Mouse (Mus musculus) right cerebral cortex, adult 2 months (tissue): ENCODE measurements around the gene Trpm8.

Experiments used
- DNase-seq, 2 experiments: peaks; one replicate each; pipeline ENCODE4 v3.0.0; 2021 to 2022; ENCODE audit warnings: low spot score in 2 of 2

Gene Trpm8

GRCm38 (mm10) chr1:88277098-88277817, at the start of gene Trpm8, which contains the start of gene Hjurp:
TSS of gene Trpm8 (plus strand) at chr1:88277661.
TSS of gene Hjurp (minus strand) at chr1:88277633.
- peak; percentile 100 for DNase-seq

GRCm38 (mm10) chr1:88228121-88228520, 49.3 kb upstream of the Trpm8 start:
- no peak for DNase-seq

DNA sequence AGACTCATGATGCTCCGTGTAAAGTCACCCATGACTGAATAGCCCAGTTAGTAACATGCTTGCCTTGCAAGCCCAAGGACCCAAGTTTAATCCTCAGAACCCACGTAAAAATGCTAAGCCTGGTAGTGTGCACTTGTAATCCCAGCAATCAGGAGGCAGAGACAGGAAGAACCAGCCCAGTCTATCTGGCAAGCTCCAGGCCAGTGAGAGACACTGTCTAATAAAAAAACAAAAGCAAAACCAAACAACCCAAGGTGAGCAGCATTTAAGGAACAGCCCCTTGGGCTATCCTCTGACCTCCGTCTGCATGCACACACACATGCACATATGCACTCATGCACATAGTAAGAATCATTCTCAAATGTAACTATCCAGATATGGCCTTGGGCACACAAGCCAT, 47.9 kb upstream of the Trpm8 start:
- no peak for DNase-seq

DNA sequence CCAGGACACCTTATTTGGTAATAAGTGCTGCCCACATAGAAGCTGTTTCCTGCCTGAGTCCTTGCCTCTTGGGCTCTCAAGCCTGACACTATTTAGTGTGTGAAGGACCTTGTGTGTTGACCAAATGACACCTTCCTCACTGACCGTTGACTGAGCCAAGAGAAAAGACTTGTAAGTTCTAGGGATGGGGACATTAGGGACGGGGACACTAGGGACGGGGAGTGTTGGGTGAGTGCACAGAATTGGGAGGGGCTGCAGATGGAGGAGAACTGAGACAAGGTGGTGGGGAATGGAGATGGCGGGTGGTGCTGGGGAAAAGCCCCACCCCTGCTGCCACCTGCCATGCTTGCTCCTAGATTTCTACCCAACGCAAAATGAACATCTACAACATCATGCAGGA, 47.5 kb upstream of the Trpm8 start:
- DNase-seq = no peak

- DNase-seq = no peak
Measured at GRCm38 (mm10) chr1:88230421-88230820, 47.0 kb upstream of the Trpm8 start.

DNA sequence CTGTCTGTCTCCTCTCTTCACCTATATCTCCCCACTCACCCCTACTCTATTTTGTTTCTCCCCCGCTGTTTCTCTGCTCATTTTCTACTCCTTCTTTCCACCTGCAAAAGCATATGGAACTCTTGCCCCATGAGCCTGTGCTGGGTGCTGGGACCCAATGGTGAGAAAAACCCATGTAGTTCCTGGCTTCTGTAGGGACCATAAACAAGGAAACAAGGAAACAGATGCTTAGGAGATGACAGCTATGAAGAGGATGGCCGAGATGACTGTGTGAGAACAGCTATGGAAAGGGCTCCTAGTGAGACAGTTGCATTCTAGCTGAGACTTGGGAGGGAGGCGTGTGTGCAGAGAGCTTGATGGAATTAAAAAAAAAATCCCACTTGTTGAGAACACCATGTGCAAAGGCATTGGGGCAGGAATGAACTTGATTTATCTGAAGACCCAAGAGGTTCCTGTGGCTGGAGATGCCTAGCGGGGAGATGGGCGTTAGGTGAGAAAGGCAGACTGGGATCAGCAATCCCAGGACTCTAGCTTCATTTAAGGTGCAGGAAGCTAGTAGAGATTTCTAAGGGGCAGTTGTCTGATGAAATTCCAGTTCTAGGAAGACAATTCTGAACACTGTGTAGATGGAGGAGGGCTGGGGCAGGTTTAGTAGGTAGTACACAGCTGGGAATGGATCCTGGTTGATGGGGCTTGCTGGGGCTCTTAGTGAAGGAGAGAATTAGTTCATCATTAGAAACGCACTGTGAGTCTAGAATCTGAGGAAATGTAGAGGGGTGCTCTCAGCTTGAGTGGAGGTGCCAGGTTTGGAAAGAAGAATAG, 46.3 kb upstream of the Trpm8 start:
- DNase-seq = no peak

- no peak for DNase-seq
Measured at GRCm38 (mm10) chr1:88231803-88232499, 45.5 kb upstream of the Trpm8 start.

DNA sequence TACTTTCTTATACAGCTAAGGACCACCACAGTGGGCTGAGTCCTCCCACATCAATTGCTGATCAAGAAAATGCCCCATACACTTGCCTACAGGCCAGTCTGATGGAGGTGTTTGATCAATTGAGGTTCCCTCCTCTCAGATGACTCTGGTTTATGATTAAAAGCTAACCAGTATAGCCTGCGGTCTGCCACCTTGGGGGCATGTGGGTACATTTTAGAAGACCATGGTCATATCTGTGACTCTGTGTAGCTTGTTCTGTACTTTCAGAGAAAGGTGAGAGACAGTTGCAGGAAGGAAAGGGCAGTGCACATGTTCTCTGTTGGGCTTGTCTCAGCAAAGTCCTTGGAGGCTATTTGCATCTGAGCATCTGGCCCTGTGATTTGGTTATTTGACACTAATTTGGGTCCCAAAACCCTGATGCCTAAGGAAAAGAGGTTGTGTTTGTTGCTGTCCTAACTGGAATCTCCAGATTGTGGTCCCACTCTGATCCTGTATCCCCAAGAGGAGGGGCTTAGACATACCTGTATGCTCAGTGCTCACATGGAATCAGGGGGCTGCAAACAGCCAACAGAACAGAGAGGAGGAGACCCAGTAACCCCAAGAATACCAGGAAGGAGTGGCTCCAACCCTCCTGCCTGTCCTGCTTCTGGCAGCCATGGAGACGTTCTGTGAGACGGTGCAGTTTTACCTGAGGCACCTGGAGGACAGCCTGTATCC, 44.6 kb upstream of the Trpm8 start:
- no peak for DNase-seq

DNA sequence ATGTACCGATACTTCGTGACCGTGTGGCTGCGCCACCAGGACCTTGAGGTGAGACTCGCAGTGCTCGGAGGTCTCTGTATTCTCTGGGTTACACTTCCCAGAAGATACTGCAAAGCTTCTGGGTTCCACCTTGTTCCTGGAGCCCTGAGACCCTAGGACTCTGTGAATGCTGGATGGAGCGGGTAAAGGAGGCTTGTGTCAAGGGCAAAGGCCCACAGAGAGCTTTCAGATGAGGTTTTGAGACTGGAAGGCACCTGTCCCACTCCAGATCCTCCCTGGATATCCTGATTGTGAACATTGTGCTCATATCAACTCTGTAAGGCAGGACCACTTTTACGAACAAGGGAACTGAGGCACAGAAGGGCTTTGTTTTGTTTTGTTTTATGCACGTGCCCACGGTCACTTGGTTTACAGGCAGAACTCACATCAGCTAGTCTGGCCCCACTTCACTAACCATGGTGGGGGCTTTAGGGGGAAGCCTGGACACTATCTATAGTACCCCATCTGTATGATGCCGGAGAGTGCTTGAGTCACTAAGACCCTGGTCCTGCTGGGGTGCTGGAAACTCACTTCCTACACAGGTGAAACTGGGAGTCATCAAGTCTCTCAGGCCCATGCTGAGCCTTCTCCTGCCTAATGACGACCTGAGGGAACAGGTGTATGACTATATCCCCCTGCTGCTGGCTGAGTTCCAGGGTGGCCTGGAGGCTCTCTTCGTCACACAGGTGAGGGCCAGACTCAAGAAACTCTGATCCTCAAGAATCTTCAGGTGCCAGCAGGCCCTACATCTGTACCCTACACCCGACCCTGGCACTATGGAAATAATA, 43.8 kb upstream of the Trpm8 start:
- DNase-seq = no peak

GRCm38 (mm10) chr1:88234248-88234610, 43.2 kb upstream of the Trpm8 start:
- DNase-seq = no peak

GRCm38 (mm10) chr1:88234646-88235045, 42.8 kb upstream of the Trpm8 start:
- DNase-seq = no peak

GRCm38 (mm10) chr1:88235046-88235893, 42.2 kb upstream of the Trpm8 start:
- no peak for DNase-seq

DNA sequence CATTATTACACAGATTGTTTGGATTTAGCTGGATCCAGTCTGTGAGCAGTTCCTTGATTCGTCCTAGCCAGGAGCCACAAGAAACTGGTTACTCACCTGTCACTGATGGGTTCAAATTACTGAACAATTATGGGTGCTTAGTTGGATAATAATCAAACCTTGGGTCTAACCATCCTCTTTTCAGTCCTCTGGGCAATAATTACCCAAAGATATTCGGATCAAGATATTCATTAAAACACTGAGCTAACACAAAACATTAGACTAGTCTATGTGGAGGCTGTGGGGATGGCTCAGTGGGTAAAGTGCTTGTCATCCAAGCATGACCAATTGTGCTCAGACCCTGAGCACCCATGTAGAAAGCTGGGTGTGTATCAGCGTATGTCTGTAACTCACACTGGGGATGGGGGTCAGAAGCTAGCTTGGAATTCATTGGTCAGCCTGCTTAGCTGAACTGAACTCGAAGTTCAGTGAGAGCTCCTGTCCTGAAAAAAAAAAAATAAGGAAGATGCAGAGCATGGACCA, 41.5 kb upstream of the Trpm8 start:
- no peak for DNase-seq

- DNase-seq = no peak
Measured at GRCm38 (mm10) chr1:88237311-88237710, 40.1 kb upstream of the Trpm8 start.

DNA sequence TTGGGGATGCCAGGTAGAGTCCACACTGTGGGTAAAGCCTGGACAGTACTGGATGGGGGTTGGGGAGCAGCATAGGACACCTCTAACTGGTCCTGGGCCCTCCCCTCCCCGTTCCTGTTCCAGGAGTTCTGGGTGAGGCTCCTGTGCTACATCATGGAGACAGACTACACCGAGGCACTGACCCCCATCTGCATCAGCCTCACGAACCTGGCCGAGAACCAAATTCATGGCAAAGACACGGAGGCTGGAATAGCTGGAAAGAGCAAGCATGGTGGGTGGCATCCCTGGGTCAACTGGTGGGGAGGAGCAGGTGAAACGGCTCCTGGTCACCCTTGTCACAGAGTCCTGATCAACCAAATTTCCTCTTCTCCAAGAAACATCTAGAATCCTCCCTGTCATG, 38.7 kb upstream of the Trpm8 start:
- no peak for DNase-seq

DNA sequence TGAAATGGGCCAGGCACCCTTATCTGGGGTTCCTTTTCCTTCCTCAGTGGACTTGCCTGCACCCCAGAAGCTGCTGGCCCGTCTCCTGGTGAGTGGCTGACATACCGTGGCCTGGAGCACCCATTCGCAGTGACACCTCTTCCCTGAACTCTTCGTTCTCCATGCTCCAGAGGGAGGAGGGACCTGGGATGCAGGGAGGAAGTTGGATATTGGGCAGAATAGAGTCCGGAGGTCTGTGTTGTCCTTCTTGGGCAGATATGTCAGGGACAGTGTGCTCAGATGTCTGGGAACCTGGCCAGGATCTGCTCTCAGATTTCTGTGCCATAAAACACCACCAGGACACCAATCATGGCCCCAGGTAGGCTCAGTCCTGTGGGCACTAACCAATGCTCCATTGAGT, 37.4 kb upstream of the Trpm8 start:
- no peak for DNase-seq

DNA sequence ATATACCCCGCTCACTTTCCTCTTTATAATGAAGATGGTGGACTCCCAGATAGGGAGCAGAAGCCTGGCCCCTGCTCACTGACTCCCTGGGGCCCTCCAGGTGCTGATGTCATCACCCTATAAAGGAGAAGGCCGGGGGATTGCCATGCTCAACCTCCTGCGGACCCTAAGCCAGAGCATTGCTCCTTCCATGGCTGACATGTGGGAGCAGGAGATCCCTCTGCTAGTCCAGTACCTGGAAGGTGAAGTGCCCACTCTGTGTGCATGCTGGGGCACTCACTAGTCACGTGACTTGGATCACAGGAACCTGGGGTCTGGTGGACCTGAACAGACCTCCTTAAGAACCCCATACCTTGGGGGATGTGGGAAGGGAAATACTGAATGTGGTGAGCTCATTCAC, 36.9 kb upstream of the Trpm8 start:
- no peak for DNase-seq

DNA sequence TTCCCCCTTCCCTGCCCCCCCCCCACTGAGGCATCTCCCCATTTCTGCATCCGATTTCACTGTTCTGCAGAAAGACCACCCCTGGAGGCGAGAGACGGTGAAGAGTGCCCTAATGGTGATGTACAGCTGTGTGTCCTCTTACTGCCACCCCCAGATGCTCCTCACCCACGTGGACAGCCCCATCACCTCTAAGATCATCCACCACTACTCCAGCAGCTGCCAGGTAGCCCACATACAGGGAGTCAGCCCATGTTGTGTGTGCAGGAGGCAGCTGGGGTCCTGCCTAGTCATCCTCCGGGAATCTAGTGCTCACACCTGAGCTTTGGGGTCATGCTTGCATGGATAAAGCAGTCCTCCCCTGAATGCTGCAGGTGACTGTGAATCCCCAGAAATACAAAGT, 33.6 kb upstream of the Trpm8 start:
- DNase-seq = no peak

DNA sequence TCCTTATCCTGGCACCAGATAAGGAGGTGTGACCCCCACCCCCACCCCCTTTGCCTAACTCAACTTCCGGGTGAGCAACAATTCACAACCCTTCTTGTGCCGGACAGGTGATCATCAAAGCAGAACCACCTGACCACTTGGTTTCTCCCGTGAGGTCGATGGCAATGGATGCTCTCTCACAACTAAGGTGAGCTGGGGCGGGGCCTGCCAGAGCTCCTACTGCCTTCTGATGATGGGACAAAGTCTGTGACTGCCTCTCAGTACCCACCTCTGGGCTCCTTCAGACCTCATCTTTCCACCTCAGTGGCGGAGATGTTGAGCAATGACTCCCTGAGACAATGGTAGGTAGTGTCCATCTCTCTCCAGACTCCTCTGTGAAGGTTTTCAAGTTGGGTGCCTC, 31.6 kb upstream of the Trpm8 start:
- DNase-seq = no peak

DNA sequence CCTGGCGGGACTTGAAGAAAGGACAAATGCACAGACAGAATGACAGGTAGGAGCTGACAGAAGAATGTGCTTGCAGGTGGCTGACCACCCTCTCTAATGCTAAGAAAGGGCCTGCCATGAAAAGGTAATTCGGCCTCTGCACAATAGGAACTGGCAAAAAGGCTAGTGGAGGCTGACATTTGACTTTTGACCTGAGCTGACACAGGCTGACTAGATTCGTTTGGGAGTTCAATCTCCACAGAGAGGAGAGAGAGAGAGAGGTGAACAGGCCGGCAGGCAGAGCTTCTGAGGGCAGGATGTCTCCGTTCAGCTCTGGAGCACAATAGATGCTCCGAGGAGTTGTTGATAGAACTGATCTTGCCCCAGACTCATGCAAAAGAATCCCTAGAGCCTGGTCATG, 31.1 kb upstream of the Trpm8 start:
- no peak for DNase-seq
